Mouse (Mus musculus) adrenal gland, adult 18-20 months (tissue): ENCODE measurements at regions not wholly inside any gene's neighbourhood (a gene's known extent, or its start where the extent isn't known, plus 50 kb on each side); places are given as distances from the start of the nearest gene placed in this dataset.

Source experiments
- DNase-seq, 2 experiments: peaks; one replicate each; pipeline ENCODE4 v3.0.0; 2021 to 2022; ENCODE audit warnings: low spot score in 2 of 2

GRCm38 (mm10) chr7:37089726-37090125 is 391.8 kb downstream of the Tshz3 start:
- no peak for DNase-seq

GRCm38 (mm10) chr7:37092572-37092971 is 394.7 kb downstream of the Tshz3 start:
- no peak for DNase-seq

- DNase-seq, result no peak
Observed at GRCm38 (mm10) chr7:37093721-37094120, 395.8 kb downstream of the Tshz3 start.

GRCm38 (mm10) chr7:37095839-37096238 is 397.9 kb downstream of the Tshz3 start:
- no peak for DNase-seq

- no peak for DNase-seq
Observed at GRCm38 (mm10) chr7:37096291-37096690, 398.4 kb downstream of the Tshz3 start.

GRCm38 (mm10) chr7:37098950-37099349 is 401.0 kb downstream of the Tshz3 start:
- DNase-seq, result no peak

GRCm38 (mm10) chr7:37104671-37105070 is 406.8 kb downstream of the Tshz3 start:
- no peak for DNase-seq

- no peak for DNase-seq
Observed at GRCm38 (mm10) chr7:37111071-37111470, 413.2 kb downstream of the Tshz3 start.

GRCm38 (mm10) chr7:37120776-37121175 is 422.9 kb downstream of the Tshz3 start:
- DNase-seq, result no peak

- DNase-seq, result no peak
Observed at GRCm38 (mm10) chr7:37140191-37140590, 442.3 kb downstream of the Tshz3 start.

- DNase-seq, result no peak
Observed at GRCm38 (mm10) chr7:37142780-37143179, 444.9 kb downstream of the Tshz3 start.

GRCm38 (mm10) chr7:37144303-37144702 is 446.4 kb downstream of the Tshz3 start:
- no peak for DNase-seq

- no peak for DNase-seq
Observed at GRCm38 (mm10) chr7:37149711-37150110, 451.8 kb downstream of the Tshz3 start.

GRCm38 (mm10) chr7:37159801-37160200 is 461.9 kb downstream of the Tshz3 start:
- no peak for DNase-seq

GRCm38 (mm10) chr7:37168883-37169282 is 471.0 kb downstream of the Tshz3 start:
- no peak for DNase-seq

- no peak for DNase-seq
Observed at GRCm38 (mm10) chr7:37175746-37176145, 477.8 kb downstream of the Tshz3 start.

GRCm38 (mm10) chr7:37178256-37178655 is 480.3 kb downstream of the Tshz3 start:
- no peak for DNase-seq

- DNase-seq, result no peak
Observed at GRCm38 (mm10) chr7:37179907-37180306, 482.0 kb downstream of the Tshz3 start.

- no peak for DNase-seq
Observed at GRCm38 (mm10) chr7:37180416-37180815, 482.5 kb downstream of the Tshz3 start.

GRCm38 (mm10) chr7:37181109-37181508 is 483.2 kb downstream of the Tshz3 start:
- DNase-seq, result no peak

- DNase-seq, result no peak
Observed at GRCm38 (mm10) chr7:37192536-37192935, 494.6 kb downstream of the Tshz3 start.

- DNase-seq, result no peak
Observed at GRCm38 (mm10) chr7:37204800-37205199, 506.9 kb downstream of the Tshz3 start.

- no peak for DNase-seq
Observed at GRCm38 (mm10) chr7:37208305-37208704, 510.4 kb downstream of the Tshz3 start.

- no peak for DNase-seq
Observed at GRCm38 (mm10) chr7:37213751-37214181, 515.8 kb downstream of the Tshz3 start.
